Mouse (Mus musculus) kidney, adult 2 months (tissue): Measurements from ENCODE around the gene Zfp775. TPM values are rescaled to one million over a fixed set of nuclear protein-coding genes. Genes with fewer than 3 reads are reported as not detected.
A peak's percentile ranks its signal among the peaks of the same experiment; 100 is the strongest.

Source experiments
- DNase-seq: peaks from one replicate; pipeline ENCODE4 v3.0.0; 2021
- H3K27ac ChIP-seq: fragments of 200-500 bp; 2 replicates; pipeline ENCODE4 v1.5.1; 2012; ENCODE audit warnings: low read depth, low read length, control low read depth, inconsistent platforms; ENCODE audit not compliant: insufficient read depth
- H3K27me3 ChIP-seq: fragments of 200-500 bp; replicated peaks from 2 replicates; pipeline ENCODE4 v1.6.1; 2012; ENCODE audit warnings: mild to moderate bottlenecking, moderate library complexity, low read length, inconsistent platforms; ENCODE audit not compliant: control insufficient read depth, insufficient read depth
- H3K36me3 ChIP-seq: fragments of 200-500 bp; 2 replicates; pipeline ENCODE4 v1.6.1; 2012; ENCODE audit warnings: mild to moderate bottlenecking, moderate library complexity, low read length, inconsistent platforms; ENCODE audit not compliant: control insufficient read depth, insufficient read depth
- H3K4me1 ChIP-seq: fragments of 200-500 bp; 2 replicates; pipeline ENCODE4 v1.6.1; 2011; ENCODE audit warnings: low read length; ENCODE audit not compliant: control insufficient read depth, insufficient read depth
- H3K4me3 ChIP-seq: fragments of 200-500 bp; 2 replicates; pipeline ENCODE4 v1.5.1; 2011; ENCODE audit warnings: mild to moderate bottlenecking, low read depth, low read length, control low read depth; ENCODE audit not compliant: insufficient read depth
- CTCF ChIP-seq: fragments of 200-500 bp; conservative IDR thresholded peaks from 2 replicates; pipeline ENCODE4 v1.5.1; 2011; ENCODE audit warnings: low read depth, mild to moderate bottlenecking, control low read depth, low read length, moderate library complexity, mixed read lengths; ENCODE audit not compliant: insufficient read depth, insufficient read length
- POLR2A ChIP-seq: fragments of 200-500 bp; IDR thresholded peaks from one replicate; pipeline ENCODE4 v1.6.1; 2011; ENCODE audit warnings: low read depth, low read length, control low read depth
- WGBS: fragments of 180-500 bp; shearing (Covaris S2); methylation state at CpG from one replicate; pipeline ENCODE4 v1.1.7; 2018; 5-methylcytosine and 5-hydroxymethylcytosine counted together
- polyA plus RNA-seq: library from polyadenylated mRNA; depleted of rRNA; stranded (reverse); fragments of >200 nt; gene quantifications from 2 replicates; pipeline ENCODE4 v1.2.3, GENCODE M21; 2012

The Zfp775 gene
- polyA plus RNA-seq, 1 experiment: 4.3 TPM

GRCm38 (mm10) chr6:48591871-48592270 lies 10.0 kb upstream of the Zfp775 start:
- WGBS: 83% methylated on average over 6 of the region's 6 CpGs
- TF ChIP-seq POLR2A (no peak), CTCF (no peak)
- H3K27me3 ChIP-seq: no peaks in the 10 kb centered on the region
- DNase-seq: no peak
- H3K4me3 ChIP-seq: no peak overlapping the region
- no peak overlapping the region for H3K27ac ChIP-seq
- no peaks in the 10 kb centered on the region for H3K36me3 ChIP-seq
- H3K4me1 ChIP-seq: peaks cover 16% of the 10 kb centered on the region

GRCm38 (mm10) chr6:48593158-48594042 lies 8.5 kb upstream of the Zfp775 start, which contains the start of the genes Repin1 and Gm44965:
Repin1 (plus strand) TSS chr6:48593883.
Gm44965 (plus strand) TSS chr6:48593941.
- H3K36me3 ChIP-seq: peaks cover 2% of the 10 kb centered on the region
- H3K4me3 ChIP-seq: peak within 1 kb of the TSS; percentile 97
- H3K27me3 ChIP-seq: no peaks in the 10 kb centered on the region
- peaks cover 16% of the 10 kb centered on the region for H3K4me1 ChIP-seq
- peak; percentile 98 for DNase-seq
- peak within 1 kb of the TSS; percentile 97 for H3K27ac ChIP-seq
- whole genome bisulfite sequencing: 7% methylated on average over 45 of the region's 45 CpGs
- TF ChIP-seq CTCF: peak; percentile 49
- TF ChIP-seq POLR2A: peak; percentile 55

- H3K27me3 ChIP-seq: no peaks in the 10 kb centered on the region
- peaks cover 2% of the 10 kb centered on the region for H3K36me3 ChIP-seq
- TF ChIP-seq POLR2A: no peak
- TF ChIP-seq CTCF: no peak
- peak overlapping the region; percentile 97 for H3K27ac ChIP-seq
- under 1% methylated on average over 40 of the region's 41 CpGs for WGBS
- H3K4me1 ChIP-seq: peaks cover 16% of the 10 kb centered on the region
- H3K4me3 ChIP-seq: peak overlapping the region; percentile 97
- peak; percentile 76 for DNase-seq
Observed at GRCm38 (mm10) chr6:48594043-48594738, 7.7 kb upstream of the Zfp775 start.

- TF ChIP-seq CTCF (no peak), POLR2A (no peak)
- WGBS: 29% methylated on average over 1 of the region's 1 CpGs
- Histone ChIP-seq H3K4me1 (peaks cover 18% of the 10 kb centered on the region), H3K27ac (0 out of 2 replicates have a peak overlapping the region, but pooled peaks have one; percentile 5), H3K4me3 (peak overlapping the region; percentile 97), H3K27me3 (no peaks in the 10 kb centered on the region), H3K36me3 (peaks cover 2% of the 10 kb centered on the region)
- DNase-seq: peak; percentile 36
Observed at GRCm38 (mm10) chr6:48595278-48595677, 6.6 kb upstream of the Zfp775 start.

- Histone ChIP-seq H3K36me3 (peaks cover 2% of the 10 kb centered on the region), H3K27ac (no peak overlapping the region), H3K4me1 (peaks cover 19% of the 10 kb centered on the region), H3K27me3 (no peaks in the 10 kb centered on the region), H3K4me3 (no peak overlapping the region)
- DNase-seq: no peak
- TF ChIP-seq CTCF (no peak), POLR2A (no peak)
- WGBS: 95% methylated on average over 45 of the region's 45 CpGs
Observed at GRCm38 (mm10) chr6:48596545-48597232, 5.2 kb upstream of the Zfp775 start.

GRCm38 (mm10) chr6:48597233-48597625 lies 4.6 kb upstream of the Zfp775 start:
- DNase-seq: no peak
- peaks cover 2% of the 10 kb centered on the region for H3K36me3 ChIP-seq
- no peak overlapping the region for H3K4me3 ChIP-seq
- H3K4me1 ChIP-seq: peaks cover 18% of the 10 kb centered on the region
- H3K27me3 ChIP-seq: no peaks in the 10 kb centered on the region
- TF ChIP-seq CTCF (no peak), POLR2A (no peak)
- WGBS: 98% methylated on average over 27 of the region's 27 CpGs
- H3K27ac ChIP-seq: no peak overlapping the region

GRCm38 (mm10) chr6:48600594-48600993 lies 1.3 kb upstream of the Zfp775 start:
- DNase-seq: peak; percentile 20
- WGBS: 88% methylated on average over 1 of the region's 1 CpGs
- no peak for TF ChIP-seq CTCF
- no peak for TF ChIP-seq POLR2A
- no peaks in the 10 kb centered on the region for H3K27me3 ChIP-seq
- H3K27ac ChIP-seq: peak overlapping the region; percentile 89
- peaks cover 11% of the 10 kb centered on the region; the same call in 1 of the 2 replicates for H3K4me1 ChIP-seq
- H3K36me3 ChIP-seq: peaks cover 2% of the 10 kb centered on the region
- no peak overlapping the region for H3K4me3 ChIP-seq
